Mouse (Mus musculus) cortical plate, adult 2 months (tissue): ENCODE results near the gene Tsen34.

ENCODE experiments used
- CTCF ChIP-seq: fragments of 200-500 bp; IDR thresholded peaks from 2 replicates; pipeline ENCODE4 v1.5.1; 2011; ENCODE audit warnings: mild to moderate bottlenecking, control low read depth, low read length; ENCODE audit not compliant: insufficient read depth; ENCODE audit errors: extremely low read depth
- POLR2A ChIP-seq: fragments of 200-500 bp; IDR thresholded peaks from 2 replicates; pipeline ENCODE4 v1.6.1; 2011; ENCODE audit warnings: mild to moderate bottlenecking, low read length, control low read depth; ENCODE audit not compliant: insufficient read depth; ENCODE audit errors: extremely low read depth

DNA sequence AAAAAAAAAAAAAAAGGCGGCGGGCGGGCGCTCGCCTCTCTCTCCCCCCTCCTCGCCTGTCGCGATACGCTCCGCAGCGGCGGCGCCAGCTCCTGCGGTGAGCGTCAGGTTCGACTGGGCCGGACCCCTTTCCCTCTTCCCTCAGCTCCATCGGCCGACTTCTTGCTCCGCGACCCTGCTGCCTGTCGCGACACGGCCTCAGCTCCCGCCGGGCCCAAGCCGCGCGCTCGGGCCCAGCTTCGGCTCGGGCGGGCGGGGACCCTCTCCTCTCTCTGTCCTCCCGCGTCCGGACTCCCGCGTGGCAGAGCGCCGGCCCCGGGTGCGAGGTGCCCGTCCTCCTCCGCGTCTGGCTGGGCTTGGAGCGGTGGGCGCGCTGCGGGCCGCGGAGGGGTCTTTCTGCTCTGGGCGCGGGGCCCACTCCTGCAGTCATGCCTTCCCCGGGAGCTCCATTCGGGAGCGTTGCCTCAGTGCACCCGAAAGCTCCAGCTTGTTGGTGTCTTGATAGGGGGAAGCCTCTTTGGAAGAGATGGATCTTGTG, 47.1 kb upstream of the Tsen34 start:
- TF ChIP-seq CTCF (no peak), POLR2A (no peak)
